Mouse (Mus musculus) bone marrow, adult 2 months (tissue): ENCODE data around the gene Hspa5. TPM values are rescaled to one million over a fixed set of nuclear protein-coding genes. Genes with fewer than 3 reads are reported as not detected.
A peak's percentile ranks its signal among the peaks of the same experiment; 100 is the strongest.
"Not testable (repeated sequence)": the region's sequence is repeated elsewhere in the genome, so short reads cannot be mapped to it uniquely, and the experiment has no call there.

Experiments used
- H3K27ac ChIP-seq: fragments of 200-500 bp; 2 replicates; pipeline ENCODE4 v1.5.1; 2012; ENCODE audit warnings: low read depth, mild to moderate bottlenecking, control low read depth, inconsistent platforms, low read length; ENCODE audit not compliant: control insufficient read depth, poor library complexity, insufficient read depth
- H3K4me1 ChIP-seq: fragments of 200-500 bp; 2 replicates; pipeline ENCODE4 v1.6.1; 2011; ENCODE audit warnings: low read length; ENCODE audit not compliant: control insufficient read depth, insufficient read depth
- H3K4me3 ChIP-seq: fragments of 200-500 bp; replicated peaks from 2 replicates; pipeline ENCODE3; 2011; ENCODE audit warnings: mild to moderate bottlenecking, low read depth, low read length, control low read depth; ENCODE audit not compliant: control insufficient read depth
- CTCF ChIP-seq: fragments of 200-500 bp; IDR thresholded peaks from 2 replicates; pipeline ENCODE4 v1.5.1; 2011; ENCODE audit warnings: low read length, control low read depth; ENCODE audit not compliant: control insufficient read depth, insufficient read depth
- POLR2A ChIP-seq: fragments of 200-500 bp; IDR thresholded peaks from 2 replicates; pipeline ENCODE4 v1.6.1; 2011; ENCODE audit warnings: low read depth, mild to moderate bottlenecking, control low read depth, low read length, borderline replicate concordance; ENCODE audit not compliant: control insufficient read depth
- WGBS: fragments of 180-500 bp; shearing (Covaris S2); methylation state at CpG from one replicate; pipeline ENCODE4 v1.1.7; 2018; 5-methylcytosine and 5-hydroxymethylcytosine counted together
- polyA plus RNA-seq: library from polyadenylated mRNA; stranded (reverse); fragments of >200 nt; gene quantifications from 2 replicates; pipeline ENCODE4 v1.2.4, GENCODE M21; 2011; ENCODE audit warnings: low replicate concordance; ENCODE audit not compliant: missing spikeins, insufficient read depth, insufficient read length

Gene Hspa5
- polyA plus RNA-seq, 1 experiment: 246 TPM

- TF ChIP-seq POLR2A: no peak
- no peak for TF ChIP-seq CTCF
- Histone ChIP-seq H3K4me3 (no peak overlapping the region), H3K4me1 (peaks cover 7% of the 10 kb centered on the region), H3K27ac (peak overlapping the region; percentile 14; the same call in 1 of the 2 replicates)
- 83% methylated on average over 8 of the region's 8 CpGs for WGBS
Observed at GRCm38 (mm10) chr2:34742675-34743074, 29.1 kb upstream of the Hspa5 start.

- Histone ChIP-seq H3K27ac (no peak overlapping the region), H3K4me1 (peaks cover 7% of the 10 kb centered on the region), H3K4me3 (no peak overlapping the region)
- TF ChIP-seq CTCF (no peak), POLR2A (no peak)
- WGBS: 62% methylated on average over 8 of the region's 8 CpGs
Observed at GRCm38 (mm10) chr2:34744476-34744875, 27.3 kb upstream of the Hspa5 start.

- Histone ChIP-seq H3K27ac (no peak overlapping the region), H3K4me1 (peaks cover 7% of the 10 kb centered on the region), H3K4me3 (no peak overlapping the region)
- 62% methylated on average over 2 of the region's 2 CpGs for WGBS
- TF ChIP-seq POLR2A: no peak
- no peak for TF ChIP-seq CTCF
Observed at GRCm38 (mm10) chr2:34745673-34746072, 26.1 kb upstream of the Hspa5 start.

- no peak for TF ChIP-seq CTCF
- TF ChIP-seq POLR2A: no peak
- WGBS: 62% methylated on average over 4 of the region's 4 CpGs
- no peak overlapping the region for H3K27ac ChIP-seq
Observed at GRCm38 (mm10) chr2:34748479-34748878, 23.3 kb upstream of the Hspa5 start.

GRCm38 (mm10) chr2:34750245-34750644, 21.5 kb upstream of the Hspa5 start:
- Histone ChIP-seq H3K4me3 (no peak overlapping the region), H3K27ac (no peak overlapping the region), H3K4me1 (no peaks in the 10 kb centered on the region; the same call in 1 of the 2 replicates)
- no peak for TF ChIP-seq POLR2A
- TF ChIP-seq CTCF: no peak
- 37% methylated on average over 2 of the region's 2 CpGs for WGBS

More at GRCm38 (mm10) chr2:34748479-34748878, 23.3 kb upstream of the Hspa5 start:
- Histone ChIP-seq H3K4me3 (no peak overlapping the region), H3K4me1 (peaks cover 2% of the 10 kb centered on the region)

GRCm38 (mm10) chr2:34753811-34754550, 17.8 kb upstream of the Hspa5 start:
- TF ChIP-seq POLR2A (peak; percentile 88; the same call in 1 of the 2 replicates), CTCF (no peak)
- WGBS: under 1% methylated on average over 105 of the region's 106 CpGs
- H3K27ac ChIP-seq: peak overlapping the region; percentile 98
- H3K4me1 ChIP-seq: no peaks in the 10 kb centered on the region; the same call in 1 of the 2 replicates
- H3K4me3 ChIP-seq: peak overlapping the region; percentile 89

GRCm38 (mm10) chr2:34754551-34755358, 17.0 kb upstream of the Hspa5 start, which contains the start of gene Gapvd1:
TSS of gene Gapvd1 (minus strand) at chr2:34755232.
- H3K4me3 ChIP-seq: peak within 1 kb of the TSS; percentile 89
- TF ChIP-seq POLR2A (no peak; the same call in 1 of the 2 replicates), CTCF (no peak)
- under 1% methylated on average over 14 of the region's 14 CpGs for WGBS
- H3K4me1 ChIP-seq: no peaks in the 10 kb centered on the region; the same call in 1 of the 2 replicates
- peak within 1 kb of the TSS; percentile 98 for H3K27ac ChIP-seq

- TF ChIP-seq POLR2A: no peak
- no peak for TF ChIP-seq CTCF
- Histone ChIP-seq H3K4me1 (no peaks in the 10 kb centered on the region; the same call in 1 of the 2 replicates), H3K27ac (no peak overlapping the region), H3K4me3 (no peak overlapping the region)
- WGBS: 75% methylated on average over 1 of the region's 1 CpGs
Observed at GRCm38 (mm10) chr2:34757341-34757740, 14.4 kb upstream of the Hspa5 start.

- H3K27ac ChIP-seq, H3K4me3 ChIP-seq, H3K4me1 ChIP-seq: not testable (repeated sequence)
- WGBS: 88% methylated on average over 5 of the region's 5 CpGs
Observed at GRCm38 (mm10) chr2:34761272-34761671, 10.5 kb upstream of the Hspa5 start.
